Mouse (Mus musculus) cerebellum, adult 9-11 months (tissue): ENCODE measurements around the gene Hhex.

Experiments used
- DNase-seq: peaks from one replicate; pipeline ENCODE4 v3.0.0; 2022

Gene Hhex

DNA sequence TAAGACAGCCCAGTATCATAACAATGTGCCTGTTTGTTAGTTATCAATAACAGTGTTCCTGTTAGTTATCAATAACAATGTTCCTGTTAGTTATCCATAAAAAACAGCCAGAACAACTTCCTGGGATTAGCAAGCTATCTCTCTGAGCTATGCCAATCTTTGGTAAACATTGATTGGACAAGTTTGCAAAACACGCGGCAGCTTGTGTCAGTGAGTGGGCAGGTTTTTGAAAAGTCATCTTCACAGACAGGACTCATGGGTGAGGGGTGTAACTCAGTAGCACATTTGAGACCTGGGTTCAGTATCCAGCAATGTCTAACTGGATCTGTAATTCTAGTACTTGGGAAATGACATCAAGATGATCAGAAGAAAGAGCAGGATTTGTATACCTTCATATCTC, 20.9 kb downstream of the Hhex start:
- DNase-seq: no peak

DNA sequence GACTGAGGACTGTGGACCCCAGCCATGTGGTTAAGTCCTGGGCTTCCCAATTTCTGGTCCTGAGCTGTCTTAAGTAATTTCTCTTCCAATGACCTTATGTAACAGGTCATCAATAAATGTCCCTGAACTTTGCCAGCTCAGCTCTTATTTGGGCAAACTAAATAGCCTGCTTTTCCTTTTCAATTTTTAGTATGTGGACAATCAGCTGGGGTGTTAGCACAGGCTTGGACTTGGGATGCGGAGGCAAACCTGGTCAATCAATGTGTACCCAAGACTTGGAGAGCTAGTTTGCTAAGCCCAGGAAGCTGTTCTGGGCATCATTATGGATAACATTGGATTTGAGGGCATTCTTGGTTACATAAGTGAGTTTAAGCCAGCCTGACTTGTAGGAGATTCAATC, 21.4 kb downstream of the Hhex start:
- DNase-seq: no peak

DNA sequence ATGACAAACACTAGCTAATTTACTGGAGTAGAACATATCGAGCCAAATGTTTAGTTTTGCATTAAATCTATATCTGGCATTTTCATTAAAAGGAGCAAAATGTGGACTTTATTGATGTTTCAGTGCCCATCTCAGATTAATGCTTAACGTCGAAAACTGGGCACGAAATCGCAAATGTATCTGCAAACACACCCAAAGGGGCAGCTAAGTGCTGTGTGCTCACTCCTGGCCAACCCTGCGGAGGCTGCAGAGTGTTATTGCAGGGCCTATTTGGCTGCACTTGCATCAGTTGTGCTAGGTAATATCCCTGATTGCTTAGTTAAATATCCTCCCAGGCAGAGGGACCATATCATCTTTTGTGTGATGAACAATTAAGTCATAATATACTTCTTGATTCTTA, 23.4 kb downstream of the Hhex start:
- DNase-seq: no peak

DNA sequence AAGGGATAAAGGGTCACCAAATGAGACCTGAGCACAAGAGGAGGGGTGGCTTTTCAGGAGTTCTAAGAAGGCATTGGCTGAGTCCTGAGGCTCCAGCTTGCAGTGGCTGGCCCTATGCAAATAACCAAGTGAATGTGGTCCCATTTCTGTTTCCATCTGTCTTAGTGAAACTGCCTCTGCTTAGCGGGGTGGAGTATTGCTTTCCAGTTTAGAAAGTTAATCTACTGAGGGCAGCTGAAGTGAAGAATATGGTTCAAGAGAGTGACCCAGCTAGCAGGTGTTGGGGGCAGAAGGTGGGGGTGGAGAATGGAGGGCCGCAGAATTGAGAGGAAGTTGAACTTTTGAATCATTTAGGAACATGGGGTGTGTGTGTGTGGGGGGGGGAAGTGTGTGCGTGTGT, 31.8 kb downstream of the Hhex start:
- no peak for DNase-seq

DNA sequence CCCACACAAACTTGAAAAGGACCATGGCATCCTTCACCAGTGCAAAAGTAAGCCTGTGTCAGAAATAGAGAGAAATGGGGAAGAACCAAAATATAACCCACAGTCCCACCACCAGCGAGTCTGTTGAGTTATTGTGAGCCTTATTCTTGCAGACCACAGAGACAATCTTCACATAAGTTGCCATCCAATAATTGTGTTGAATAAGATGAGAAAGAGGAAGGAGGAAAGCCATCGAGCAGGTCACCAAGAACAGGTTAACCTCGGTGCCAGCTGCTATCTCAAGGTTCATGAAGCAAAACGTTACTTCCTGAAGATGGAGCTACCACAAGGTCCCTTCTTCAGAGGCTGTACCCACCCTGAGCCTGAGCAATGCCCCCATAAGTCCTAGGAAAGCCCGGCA, 32.4 kb downstream of the Hhex start:
- DNase-seq: no peak

DNA sequence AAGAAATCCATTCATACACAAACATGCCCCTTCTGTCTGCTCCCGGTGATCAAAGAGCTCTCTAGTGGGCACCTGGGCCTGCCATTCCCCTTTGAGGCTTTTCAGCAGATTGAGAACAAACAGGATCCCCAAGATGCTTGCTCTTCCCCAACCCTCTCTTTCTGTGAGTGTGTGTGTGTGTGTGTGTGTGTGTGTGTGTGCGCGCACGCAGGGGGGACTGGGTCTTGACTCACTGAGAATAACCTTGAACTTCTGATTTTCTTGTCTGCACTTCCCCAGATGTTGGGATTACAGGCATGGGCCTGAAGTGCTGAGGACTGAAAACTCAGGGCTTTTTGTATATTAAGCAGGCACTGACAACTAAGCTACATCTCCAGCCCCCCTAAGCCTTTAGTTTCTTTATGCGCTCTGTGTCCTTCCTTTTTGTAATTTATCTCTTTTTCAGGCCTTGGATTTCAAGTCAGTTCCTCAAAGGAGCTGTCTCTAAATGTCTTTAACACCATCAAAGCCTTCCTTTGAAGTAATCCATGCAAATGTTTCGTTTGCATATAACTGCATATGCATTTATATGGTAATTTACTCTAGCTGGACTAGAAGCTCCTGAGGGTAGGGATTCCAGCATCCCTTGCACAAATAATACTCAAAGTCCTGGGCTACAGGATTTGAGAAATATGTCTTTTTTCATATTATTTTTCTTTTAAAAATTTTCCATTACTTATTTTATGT, 34.4 kb downstream of the Hhex start:
- DNase-seq: no peak

DNA sequence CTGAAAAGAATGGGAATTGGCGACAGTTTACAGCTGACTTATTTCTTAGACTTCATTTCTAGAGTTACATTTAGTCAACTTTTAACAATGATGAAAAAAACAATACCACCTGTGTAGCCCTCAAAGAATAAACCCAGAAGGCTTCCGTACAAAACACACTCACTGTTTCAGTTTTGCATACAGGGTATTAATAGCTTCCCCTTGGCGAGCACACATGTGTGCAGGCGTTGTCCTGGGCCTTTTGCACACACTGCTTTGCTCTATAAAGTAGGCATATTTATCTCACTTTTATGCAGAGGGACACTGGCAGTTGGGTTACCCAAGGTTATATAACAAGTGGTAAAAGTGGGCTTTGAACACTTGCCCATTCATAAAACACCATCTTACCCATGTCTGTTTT, 37.1 kb downstream of the Hhex start:
- DNase-seq: no peak

DNA sequence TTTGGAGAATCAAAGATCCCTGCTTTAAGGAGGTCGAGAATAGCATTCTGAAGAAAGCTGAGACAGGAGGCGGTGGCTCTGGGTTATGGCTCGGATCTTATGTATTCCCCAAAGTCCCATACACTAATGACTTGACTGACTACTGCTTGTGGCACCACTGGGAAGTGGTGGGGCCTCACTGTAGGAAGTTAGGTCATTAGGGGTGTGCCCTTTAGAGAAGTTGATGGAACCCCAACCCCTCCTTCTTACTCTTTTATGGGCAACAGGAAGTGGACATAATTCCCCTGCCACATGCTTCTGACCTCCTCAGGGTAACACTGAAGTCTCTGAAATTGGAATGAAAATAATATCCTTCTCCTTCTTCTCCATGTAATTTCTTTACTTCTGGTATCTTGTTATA, 38.0 kb downstream of the Hhex start:
- no peak for DNase-seq

DNA sequence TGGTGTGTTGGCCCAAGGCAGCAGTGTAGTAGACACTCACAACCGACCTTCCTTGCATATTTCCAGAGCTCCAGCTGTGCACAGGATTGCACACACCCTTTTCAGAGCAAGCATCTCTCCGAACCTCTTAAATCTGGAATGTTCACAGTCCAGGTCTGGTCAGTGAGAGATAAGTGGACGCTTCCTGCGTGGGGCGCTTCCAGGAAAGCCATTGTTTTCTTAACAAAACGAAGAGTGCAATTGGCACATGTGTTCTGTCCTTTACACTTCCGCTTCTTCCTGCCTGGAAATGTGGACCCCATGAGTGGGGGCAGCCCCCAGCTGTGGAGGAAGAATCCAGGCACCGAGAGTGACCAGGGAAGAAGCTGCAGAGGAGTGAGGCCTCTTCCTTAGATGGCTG, 47.1 kb downstream of the Hhex start:
- DNase-seq: no peak

DNA sequence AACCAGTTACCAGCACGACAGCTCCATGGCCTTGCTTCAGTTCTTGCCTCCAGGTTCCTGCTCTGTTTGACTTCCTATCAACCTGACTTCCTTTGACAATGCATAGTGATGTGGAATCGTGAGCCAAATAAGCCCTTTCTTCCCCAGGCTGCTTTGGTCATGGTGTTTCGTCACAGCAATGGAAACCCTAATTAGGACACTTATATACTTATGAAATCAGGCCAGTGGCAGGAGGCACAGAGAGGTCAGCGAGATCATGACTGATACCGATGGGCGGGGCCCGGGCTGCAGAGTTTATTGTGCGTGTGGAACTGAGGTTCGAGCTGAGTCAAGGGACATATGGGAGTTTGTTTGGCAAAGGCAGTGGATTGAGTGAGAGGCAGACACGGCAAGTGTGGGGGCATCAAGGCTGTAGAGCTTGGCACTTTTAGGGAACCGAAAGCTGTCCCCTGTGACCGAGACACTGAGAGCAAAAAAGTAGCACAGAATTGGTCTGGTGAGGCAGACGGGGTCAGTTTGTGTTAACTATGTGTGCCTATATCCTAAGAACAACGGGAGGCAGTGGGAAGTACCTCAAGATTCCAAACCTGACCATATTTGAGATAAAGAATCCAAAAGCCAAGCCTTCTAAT, 48.1 kb downstream of the Hhex start:
- no peak for DNase-seq

DNA sequence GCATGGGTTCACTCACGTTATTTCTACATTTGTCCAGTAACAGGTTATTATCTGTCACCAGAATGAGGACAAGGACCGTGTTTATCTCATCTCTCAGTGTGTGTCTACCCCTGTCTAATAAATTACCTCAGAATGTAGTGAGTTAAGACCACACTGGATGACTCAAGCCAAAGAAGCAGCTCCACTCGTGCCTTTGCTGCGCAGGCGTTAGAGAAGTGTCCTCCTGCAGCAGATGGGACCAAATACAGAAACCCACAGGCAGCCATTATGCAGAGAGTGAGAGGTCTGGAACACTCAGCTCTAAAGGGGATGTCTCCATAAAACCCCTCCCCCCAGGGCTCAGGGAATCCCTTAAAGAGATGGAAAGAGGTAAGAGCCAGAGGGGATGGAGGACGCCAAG, 50.2 kb downstream of the Hhex start:
- DNase-seq: no peak

DNA sequence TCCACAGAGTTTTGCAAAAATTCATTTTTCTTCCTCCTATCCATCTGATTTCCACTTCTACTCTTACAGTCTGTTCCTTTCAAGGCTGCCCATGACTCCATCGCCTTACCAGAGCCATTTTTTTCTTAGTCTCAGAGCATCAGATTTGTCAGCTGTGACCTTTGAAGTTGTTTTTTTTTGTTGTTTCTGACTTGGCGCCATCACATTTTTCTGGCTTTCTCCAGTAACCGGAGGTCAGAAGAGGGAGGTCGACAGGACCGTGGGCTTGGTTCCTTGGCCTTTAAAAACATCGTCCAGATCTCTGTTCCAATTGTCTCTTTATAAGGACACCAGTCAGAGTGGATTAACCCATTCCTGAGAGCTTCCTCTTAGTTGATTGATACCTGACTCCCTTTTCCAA, 52.2 kb downstream of the Hhex start:
- no peak for DNase-seq

DNA sequence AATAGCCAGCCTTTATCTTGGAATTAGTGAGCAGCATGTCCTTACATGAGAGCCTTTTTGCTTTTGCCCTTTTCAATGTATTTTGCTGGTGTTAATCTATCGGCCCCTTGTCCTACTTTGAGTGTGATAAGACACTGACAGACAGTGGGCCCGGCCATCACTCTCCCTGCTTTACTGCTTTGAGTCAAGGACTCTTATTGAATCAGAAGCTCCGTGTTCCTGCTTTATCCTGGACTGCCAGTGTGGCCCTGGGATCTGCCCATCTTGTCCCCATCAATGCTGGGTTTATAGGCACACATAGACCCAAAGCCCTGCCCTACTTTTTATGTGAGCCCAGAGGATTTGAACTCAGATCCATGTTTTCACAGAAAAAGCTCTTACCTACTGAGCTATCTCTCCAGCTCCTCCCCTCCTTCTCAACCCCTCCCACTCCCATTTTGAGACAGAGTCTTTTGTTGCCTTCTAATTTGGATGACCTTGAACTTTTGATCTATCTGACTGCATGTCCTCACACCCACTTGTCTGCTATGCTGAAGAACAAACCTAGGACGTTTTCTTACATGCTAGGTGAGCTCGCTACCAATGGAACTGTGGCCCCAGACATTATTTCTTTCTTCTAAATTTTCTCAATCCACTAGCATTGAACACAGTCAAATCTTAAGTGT, 53.3 kb downstream of the Hhex start:
- DNase-seq: no peak

DNA sequence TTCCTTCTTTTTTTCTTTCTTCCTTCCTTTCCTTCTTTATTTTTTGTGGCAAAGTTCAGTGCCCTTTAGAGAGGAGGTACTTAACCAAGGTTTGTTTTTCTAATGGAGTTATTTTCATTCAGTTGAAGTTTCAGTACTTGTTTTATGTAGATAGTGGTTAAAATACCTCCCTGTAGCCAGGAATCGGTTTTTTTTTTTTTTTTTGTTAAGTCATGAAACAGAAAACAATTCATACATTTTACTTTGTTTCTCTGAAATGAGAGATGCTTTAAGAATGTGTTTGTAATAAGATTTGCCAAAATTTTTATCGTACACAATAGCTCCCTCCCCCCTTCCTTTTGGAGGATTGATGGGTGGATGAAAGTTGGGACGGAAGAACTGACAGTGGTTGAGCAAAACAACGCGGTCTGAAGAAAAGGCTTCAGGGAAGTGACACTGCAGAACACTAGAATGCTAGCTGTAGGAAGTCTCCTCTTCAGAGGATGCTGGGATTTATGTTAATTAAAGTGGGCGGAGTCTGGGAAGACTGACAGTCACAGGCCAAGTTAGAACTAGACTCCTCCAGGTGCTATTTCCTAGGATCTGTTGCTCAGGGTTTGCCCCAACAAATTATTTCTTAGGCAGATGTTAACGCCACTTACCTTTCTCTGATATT, 54.1 kb downstream of the Hhex start:
- DNase-seq: no peak
